Mouse (Mus musculus): ENCODE measurements around the gene Emc9.

Gene Emc9

GRCm38 (mm10) chr14:55589771-55590448 is 4.8 kb upstream of the Emc9 start:
- no peak for DNase-seq

DNA sequence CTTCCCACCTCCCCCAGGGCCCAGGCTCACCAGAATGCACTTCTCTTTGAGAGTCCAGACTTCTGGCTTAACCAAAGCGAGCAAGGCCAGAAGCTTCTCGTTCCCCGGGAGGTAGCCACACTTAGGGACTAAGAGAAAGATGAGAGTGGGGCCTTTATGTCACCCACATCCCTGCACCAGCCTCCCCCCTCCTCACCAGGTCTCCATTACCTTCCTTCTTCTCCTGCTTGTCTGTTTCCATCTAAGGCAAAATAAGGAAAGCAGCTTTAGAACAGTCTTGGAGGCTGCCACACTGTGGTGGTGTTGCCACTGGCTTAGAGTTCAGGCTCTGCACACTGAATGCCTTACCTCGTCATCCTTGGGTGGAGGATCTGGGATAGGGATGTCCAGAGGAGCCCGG is 4.2 kb upstream of the Emc9 start:
- no peak for DNase-seq

GRCm38 (mm10) chr14:55586149-55586548 is 1.0 kb upstream of the Emc9 start:
- DNase-seq, result no peak

- no peak for DNase-seq
Observed at GRCm38 (mm10) chr14:55585566-55585960, 461 bp upstream of the Emc9 start.

DNA sequence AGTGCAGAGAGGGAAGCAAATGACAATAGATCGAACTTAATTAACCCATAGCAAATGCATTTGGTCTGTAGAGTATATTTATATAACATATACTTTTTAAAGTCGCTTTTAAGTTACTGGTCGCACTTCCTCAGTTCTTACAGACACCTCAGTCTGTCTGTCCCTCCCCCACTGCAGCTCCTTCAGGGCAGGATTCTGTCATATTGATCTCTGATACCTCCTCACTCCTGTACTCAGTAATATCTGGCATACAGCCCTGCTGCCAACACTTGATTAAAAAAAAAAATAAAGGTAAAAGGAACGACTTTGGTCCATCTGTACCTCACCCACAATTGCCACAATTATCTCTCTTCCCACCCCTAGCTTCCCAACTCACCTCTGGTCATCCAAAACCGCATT is 800 bp downstream of the Emc9 start:
- no peak for DNase-seq

DNA sequence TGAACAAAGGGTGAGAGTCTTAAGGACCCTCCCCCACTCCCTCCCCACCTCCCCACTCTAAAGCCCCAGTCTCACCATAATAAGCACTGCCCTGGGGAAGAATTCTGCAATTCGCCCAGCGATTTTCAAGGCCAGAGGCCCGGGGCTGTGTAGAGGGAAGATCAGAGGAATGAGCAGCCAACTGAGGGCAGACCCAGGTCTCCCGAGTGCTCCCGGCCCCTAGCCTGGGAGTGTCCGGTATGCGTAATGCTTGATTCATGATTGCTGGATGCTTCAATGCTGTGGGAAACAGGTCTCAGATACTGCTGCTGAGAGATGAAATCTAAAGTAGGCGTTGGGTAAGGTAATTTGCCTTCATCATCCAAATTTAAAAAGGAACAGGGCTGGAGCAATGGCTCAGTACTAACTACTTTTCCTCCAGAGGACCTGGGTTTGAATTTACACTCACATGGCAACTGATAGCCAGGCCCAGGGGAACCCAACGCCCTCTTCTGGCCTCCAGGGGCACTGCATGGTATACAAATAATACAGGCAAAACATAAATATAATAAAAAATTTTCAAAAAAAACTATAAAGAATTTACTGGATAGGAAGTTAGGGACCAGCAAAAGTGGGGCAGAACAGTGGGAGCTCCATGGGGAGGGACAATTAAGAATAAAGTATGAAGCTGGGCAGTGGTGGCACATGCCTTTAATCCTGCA is 3.0 kb downstream of the Emc9 start:
- DNase-seq, result no peak

- DNase-seq, result no peak
Observed at GRCm38 (mm10) chr14:55580731-55581130, 4.4 kb downstream of the Emc9 start.

DNA sequence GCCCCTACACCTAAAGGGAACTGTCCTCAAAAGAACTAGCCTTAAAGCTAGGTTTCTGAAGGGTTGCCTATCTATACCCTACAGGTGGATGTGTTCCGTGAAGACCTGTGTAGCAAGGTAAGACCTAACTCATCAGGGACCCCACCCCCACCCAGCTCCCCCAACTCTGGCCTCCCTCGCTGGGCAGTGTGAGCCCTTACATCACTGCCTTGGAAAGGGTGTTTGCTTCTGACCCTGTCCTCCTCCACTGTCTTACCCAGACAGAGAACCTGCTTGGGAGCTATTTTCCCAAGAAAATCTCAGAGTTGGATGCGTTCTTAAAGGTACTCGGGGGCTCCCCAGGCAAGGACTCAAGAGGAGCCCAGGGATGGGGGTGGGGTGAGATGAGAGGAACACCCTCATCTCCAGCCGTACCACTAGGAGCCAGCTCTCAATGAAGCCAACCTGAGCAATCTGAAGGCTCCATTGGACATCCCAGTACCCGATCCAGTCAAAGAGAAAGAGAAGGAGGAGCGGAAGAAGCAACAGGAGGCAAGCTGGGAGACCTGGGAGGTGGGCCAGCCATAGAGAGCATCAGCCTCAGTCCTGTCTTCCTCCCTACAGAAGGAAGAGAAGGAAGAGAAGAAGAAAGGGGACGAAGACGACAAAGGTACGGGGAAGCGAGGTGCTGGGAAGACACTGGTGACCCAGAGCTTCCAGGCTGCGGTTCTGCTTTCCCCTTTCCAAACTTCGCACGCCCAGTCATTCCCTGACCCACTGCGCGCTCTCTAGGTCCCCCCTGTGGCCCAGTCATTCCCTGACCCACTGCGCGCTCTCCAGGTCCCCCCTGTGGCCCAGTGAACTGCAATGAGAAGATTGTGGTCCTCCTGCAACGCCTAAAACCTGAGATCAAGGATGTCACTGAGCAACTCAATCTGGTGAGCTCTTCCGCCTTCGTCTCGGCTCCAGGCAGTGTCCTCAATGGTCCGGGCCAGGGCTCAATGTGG is 5.3 kb downstream of the Emc9 start:
- DNase-seq, result no peak

DNA sequence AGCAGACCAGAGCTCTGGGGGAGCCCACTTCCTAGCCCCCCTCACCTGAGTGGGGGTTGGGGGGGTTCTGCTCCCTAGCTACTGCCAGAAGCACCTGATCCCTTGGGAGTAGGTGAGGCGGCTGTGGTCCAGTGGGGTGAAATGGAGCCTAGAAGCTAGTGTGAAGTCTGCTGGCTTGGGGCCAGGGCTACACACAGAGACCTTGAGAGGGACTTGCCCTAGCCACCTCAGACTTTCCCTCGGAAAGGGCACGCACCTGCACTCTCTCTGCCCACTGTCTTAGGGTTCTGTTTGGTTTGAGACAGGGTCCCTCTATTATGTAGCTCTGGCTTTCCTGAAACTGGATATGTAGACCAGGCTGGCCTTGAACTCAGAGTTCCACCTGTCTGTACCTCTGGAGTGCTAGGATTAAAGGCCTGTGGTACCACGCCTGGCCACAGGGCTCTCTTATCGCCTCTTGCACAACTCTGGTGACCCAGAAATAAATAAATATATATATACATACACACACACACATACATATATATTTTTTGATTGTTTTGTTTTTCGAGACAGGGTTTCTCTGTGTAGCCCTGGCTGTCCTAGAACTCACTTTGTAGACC is 6.3 kb downstream of the Emc9 start:
- peak; percentile 78 for DNase-seq

GRCm38 (mm10) chr14:55577871-55578667 is 7.0 kb downstream of the Emc9 start, which contains the start of gene Psme1:
Gene Psme1, plus strand, starts transcription at chr14:55578123.
- peak; percentile 80 for DNase-seq

DNA sequence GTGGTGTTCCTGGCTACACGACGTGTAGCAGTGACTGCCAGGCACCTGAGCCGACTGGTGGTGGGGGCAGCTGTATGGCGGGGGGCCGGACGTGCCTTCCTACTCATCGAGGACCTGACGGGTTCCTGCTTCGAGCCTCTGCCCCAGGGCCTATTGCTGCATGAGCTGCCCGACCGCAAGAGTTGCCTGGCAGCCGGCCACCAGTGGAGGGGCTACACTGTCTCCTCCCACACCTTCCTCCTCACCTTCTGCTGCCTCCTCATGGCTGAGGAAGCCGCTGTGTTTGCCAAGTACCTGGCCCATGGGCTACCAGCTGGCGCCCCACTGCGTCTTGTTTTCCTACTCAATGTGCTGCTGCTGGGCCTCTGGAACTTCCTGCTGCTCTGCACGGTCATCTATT is 8.7 kb downstream of the Emc9 start:
- peak; percentile 27 for DNase-seq

DNA sequence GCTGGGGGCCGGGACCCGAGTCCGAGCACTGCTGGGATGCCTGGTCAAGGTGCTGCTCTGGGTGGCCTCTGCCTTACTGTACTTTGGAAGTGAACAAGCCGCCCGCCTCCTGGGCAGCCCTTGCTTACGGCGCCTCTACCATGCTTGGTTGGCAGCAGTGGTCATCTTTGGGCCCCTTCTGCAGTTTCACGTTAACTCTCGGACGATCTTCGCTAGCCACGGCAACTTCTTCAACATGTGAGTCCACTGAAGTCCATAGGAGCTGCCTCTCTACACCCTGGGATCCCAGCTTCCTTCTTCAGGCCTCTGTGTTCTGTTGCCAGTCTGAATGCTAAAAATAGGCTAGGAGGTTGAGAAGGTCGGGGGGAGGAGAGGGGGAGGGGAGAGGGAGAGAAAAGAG is 9.4 kb downstream of the Emc9 start:
- peak; percentile 53 for DNase-seq

DNA sequence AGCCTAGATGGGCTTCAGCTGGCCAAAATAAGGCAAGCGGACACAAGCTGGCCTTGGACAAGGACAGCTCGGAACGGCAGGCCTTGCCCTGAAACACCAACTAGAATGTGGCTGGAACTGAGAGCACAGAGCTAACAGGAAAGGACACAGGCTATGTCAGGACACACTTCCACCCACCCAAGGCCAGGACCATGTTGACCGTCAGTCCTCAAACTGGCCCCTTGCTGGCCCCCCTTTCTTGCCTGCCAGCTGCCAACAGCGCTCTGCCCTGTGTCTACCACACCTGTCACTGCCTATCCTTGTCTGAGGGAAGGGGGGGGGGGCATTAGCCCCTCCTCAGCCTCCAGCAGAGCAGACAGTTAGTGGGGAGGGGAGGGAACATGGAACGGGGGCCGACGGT is 9.8 kb downstream of the Emc9 start, which contains the start of gene Fitm1:
Fitm1 (plus strand) TSS at position 316 of the 400 bp plus-strand sequence.
- no peak for DNase-seq

- no peak for DNase-seq
Observed at GRCm38 (mm10) chr14:55571760-55572159, 13.3 kb downstream of the Emc9 start.

GRCm38 (mm10) chr14:55570588-55570987 is 14.5 kb downstream of the Emc9 start:
- DNase-seq, result no peak

DNA sequence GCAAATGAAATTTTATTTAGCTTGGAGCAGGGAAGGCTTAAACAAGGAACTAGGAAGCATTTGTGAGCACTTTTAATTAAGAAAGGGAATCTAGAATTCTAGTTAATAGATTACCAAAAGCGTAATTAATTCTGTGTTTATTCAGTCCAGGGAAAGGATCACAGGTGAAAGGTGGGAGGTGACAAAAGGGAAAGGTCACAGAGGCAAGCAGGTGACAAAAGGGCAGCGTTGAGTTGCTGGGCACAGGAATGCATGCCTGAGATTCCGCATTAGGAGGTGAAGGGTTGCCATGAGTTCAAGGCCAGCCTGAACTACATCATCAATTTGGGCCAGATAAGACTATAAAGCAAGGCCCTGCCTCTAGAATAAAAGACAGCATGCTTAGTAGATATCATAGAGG is 17.6 kb downstream of the Emc9 start:
- peak; percentile 42 for DNase-seq

DNA sequence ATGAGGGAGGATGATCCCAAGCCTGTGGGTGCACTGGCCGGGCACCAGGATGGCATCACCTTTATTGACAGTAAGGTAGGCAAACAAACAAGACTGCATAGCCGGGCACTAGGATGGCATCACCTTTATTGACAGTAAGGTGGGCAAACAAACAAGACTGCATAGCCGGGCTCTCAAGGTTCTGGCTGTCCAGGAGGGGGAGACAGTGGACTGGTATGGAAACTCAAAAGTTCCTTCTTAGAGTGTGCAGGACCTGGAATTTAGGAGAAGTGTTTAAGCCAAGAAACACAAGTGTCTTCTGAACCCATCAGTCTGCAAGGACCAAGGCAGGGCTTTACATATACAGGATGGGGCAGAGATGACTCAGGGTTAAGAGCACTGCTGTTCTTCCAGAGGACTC is 19.4 kb downstream of the Emc9 start:
- DNase-seq, result no peak

DNA sequence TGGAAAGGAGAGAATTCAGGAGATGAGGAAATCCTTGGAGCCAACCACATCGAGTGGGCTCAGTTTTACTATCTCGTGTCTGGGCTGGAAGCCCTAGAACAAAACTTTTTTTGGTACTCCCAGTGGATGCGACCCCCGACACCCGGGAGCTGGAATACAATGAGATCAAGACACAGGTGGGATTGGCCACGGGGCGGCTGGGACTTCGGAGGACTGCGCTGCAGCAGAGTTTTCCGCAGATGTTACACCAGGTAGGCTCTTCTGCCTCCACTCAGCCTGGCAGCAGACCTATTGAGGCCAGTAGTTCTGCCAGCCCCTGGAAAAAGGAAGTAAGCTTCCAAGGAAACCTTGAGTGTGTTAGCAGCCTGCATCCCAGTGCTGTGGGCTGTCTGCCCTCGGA is 21.9 kb downstream of the Emc9 start:
- no peak for DNase-seq

- DNase-seq, result peak; percentile 35
Observed at GRCm38 (mm10) chr14:55561860-55562259, 23.2 kb downstream of the Emc9 start.

- DNase-seq, result peak; percentile 97
Observed at GRCm38 (mm10) chr14:55560202-55561073, 24.7 kb downstream of the Emc9 start, which contains the start of gene A730061H03Rik. Gene A730061H03Rik, minus strand, starts transcription at chr14:55560406.

GRCm38 (mm10) chr14:55559799-55560201 is 25.3 kb downstream of the Emc9 start, which contains the start of gene Dcaf11:
Gene Dcaf11, plus strand, starts transcription at chr14:55560006.
- peak; percentile 94 for DNase-seq
